Mouse (Mus musculus) ES-E14 (cell line): ENCODE measurements around the gene Slc29a2. TPM values are rescaled to one million over a fixed set of nuclear protein-coding genes. Genes with fewer than 3 reads are reported as not detected.

Experiments used
- DNase-seq: peaks from one replicate; pipeline ENCODE4 v3.0.0-alpha.2; 2013; ENCODE audit warnings: low read depth, low spot score
- H3K27ac ChIP-seq: 2 replicates; pipeline ENCODE4 v1.5.1; 2012; ENCODE audit warnings: low read depth, mild to moderate bottlenecking, low read length, moderate library complexity, mixed read lengths; ENCODE audit not compliant: poor library complexity, insufficient read depth, severe bottlenecking
- H3K36me3 ChIP-seq: 2 replicates; pipeline ENCODE4 v1.6.1; 2012; ENCODE audit warnings: mild to moderate bottlenecking, low read length, moderate library complexity, mixed read lengths; ENCODE audit not compliant: control insufficient read depth, poor library complexity, insufficient read depth, severe bottlenecking
- H3K4me1 ChIP-seq, 2 experiments: fragments of 150-350 bp in 1 of 2; sonication (generic) in 1 of 2; 2 replicates each; pipeline ENCODE4 v1.6.1; 2012; ENCODE audit warnings: low read length in 2 of 2, mild to moderate bottlenecking in 1 of 2, mixed read lengths in 1 of 2; ENCODE audit not compliant: control insufficient read depth in 2 of 2, insufficient read depth in 2 of 2, poor library complexity in 1 of 2
- H3K4me3 ChIP-seq, 2 experiments: fragments of 150-350 bp in 1 of 2; sonication (generic) in 1 of 2; 2 replicates each; pipeline ENCODE4 v1.5.1; 2012; ENCODE audit warnings: low read length in 2 of 2, low read depth in 1 of 2, mild to moderate bottlenecking in 1 of 2, mixed read lengths in 1 of 2; ENCODE audit not compliant: insufficient read depth in 1 of 2, poor library complexity in 1 of 2, severe bottlenecking in 1 of 2
- H3K9ac ChIP-seq: 2 replicates; pipeline ENCODE4 v1.6.1; 2012; ENCODE audit warnings: low read depth, mild to moderate bottlenecking, low read length, mixed read lengths; ENCODE audit not compliant: poor library complexity, insufficient read depth, severe bottlenecking
- H3K9me3 ChIP-seq: fragments of 150-350 bp; sonication (generic); 2 replicates; pipeline ENCODE4 v1.6.1; 2012; ENCODE audit warnings: low read depth, mild to moderate bottlenecking, low read length; ENCODE audit not compliant: control insufficient read depth, insufficient read depth
- CHD2 ChIP-seq: IDR thresholded peaks from 2 replicates; pipeline ENCODE4 v1.6.1; 2014; ENCODE audit warnings: mild to moderate bottlenecking, low read depth, low read length, inconsistent platforms
- HCFC1 ChIP-seq: IDR thresholded peaks from 2 replicates; pipeline ENCODE4 v1.6.1; 2012; ENCODE audit warnings: low read length, inconsistent platforms, borderline replicate concordance; ENCODE audit not compliant: insufficient read depth
- MAFK ChIP-seq: IDR thresholded peaks from 2 replicates; pipeline ENCODE4 v1.6.1; 2014; ENCODE audit warnings: mild to moderate bottlenecking, low read depth, low read length, inconsistent platforms; ENCODE audit not compliant: insufficient read depth
- ZC3H11A ChIP-seq: IDR thresholded peaks from 2 replicates; pipeline ENCODE4 v1.6.1; 2012; ENCODE audit warnings: low read depth, mild to moderate bottlenecking, inconsistent platforms, low read length, borderline replicate concordance
- ZNF384 ChIP-seq: IDR thresholded peaks from 2 replicates; pipeline ENCODE4 v1.6.1; 2012; ENCODE audit warnings: low read depth, low read length, inconsistent platforms
- in situ Hi-C, 2 experiments: fragments of 600-800 bp; cut with MboI; formaldehyde crosslinking; loops; one replicate each; pipeline ENCODE4 v1.15.1; 2025; ENCODE audit warnings: low sequenced_read_pairs in 2 of 2, inconsistent platforms in 1 of 2; ENCODE audit not compliant: unreplicated experiment in 2 of 2
- total RNA-seq: library from RNA; depleted of rRNA; stranded (reverse); fragments of 300-350 nt; gene quantifications from 2 replicates; pipeline ENCODE4 v1.2.3, GENCODE M21; 2012; rRNA removed

Slc29a2 gene
- total RNA-seq, 1 experiment = 21.0 TPM

- Histone ChIP-seq H3K9me3 (no peaks in the 10 kb centered on the region), H3K27ac (peak overlapping the region; percentile 37; the same call in 1 of the 2 replicates), H3K9ac (peak overlapping the region; percentile 39; the same call in 1 of the 2 replicates), H3K4me1 (peaks cover 7 to 19% of the 10 kb centered on the region in 2 experiments; a peak in 3 of 4 replicates), H3K4me3 (peak overlapping the region; percentile 64 to 68), H3K36me3 (no peaks in the 10 kb centered on the region)
- TF ChIP-seq ZNF384 (no peak), HCFC1 (no peak), MAFK (no peak), CHD2 (no peak), ZC3H11A (no peak)
- DNase-seq = peak; percentile 84
- in situ Hi-C loops = no loop called here
Measured at GRCm38 (mm10) chr19:5072389-5073019, 48.8 kb downstream of the Slc29a2 start.

GRCm38 (mm10) chr19:5073028-5073427, 49.4 kb downstream of the Slc29a2 start:
- peak; percentile 68 for DNase-seq
- Histone ChIP-seq H3K36me3 (no peaks in the 10 kb centered on the region), H3K4me1 (peaks cover 7 to 19% of the 10 kb centered on the region in 2 experiments; a peak in 3 of 4 replicates), H3K4me3 (peak overlapping the region; percentile 64 to 68), H3K27ac (peak overlapping the region; percentile 37; the same call in 1 of the 2 replicates), H3K9ac (peak overlapping the region; percentile 39; the same call in 1 of the 2 replicates), H3K9me3 (no peaks in the 10 kb centered on the region)
- in situ Hi-C loops = no loop called here
- TF ChIP-seq ZC3H11A = 0 out of 2 replicates have a peak, but pooled peaks have one; percentile 5
- no peak for TF ChIP-seq HCFC1
- TF ChIP-seq CHD2 = no peak
- no peak for TF ChIP-seq MAFK
- no peak for TF ChIP-seq ZNF384

DNA sequence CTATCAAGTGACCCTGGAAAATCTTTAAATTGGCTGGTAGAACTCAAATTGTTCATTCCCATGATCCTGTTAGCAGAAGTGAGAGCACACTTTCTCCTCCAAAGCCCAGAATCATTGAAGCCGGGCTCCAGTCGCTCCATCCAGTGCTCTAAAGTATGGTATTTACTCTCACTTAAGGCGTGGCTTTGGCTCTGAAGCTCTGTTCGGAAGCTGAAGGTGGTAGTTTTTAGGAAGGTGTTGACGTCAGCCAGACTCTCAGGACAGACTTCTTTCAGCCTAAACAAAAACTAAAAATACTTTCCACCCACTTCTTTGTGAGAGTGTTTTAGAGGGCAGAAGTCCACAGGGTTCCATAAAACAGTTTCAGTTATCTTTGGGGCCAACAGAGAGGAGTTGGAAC, 49.9 kb downstream of the Slc29a2 start:
- in situ Hi-C loops = no loop called here
- no peak for TF ChIP-seq MAFK
- no peak for TF ChIP-seq CHD2
- no peak for TF ChIP-seq ZNF384
- TF ChIP-seq HCFC1 = no peak
- TF ChIP-seq ZC3H11A = no peak
- no peak for DNase-seq
- H3K4me3 ChIP-seq = no peak overlapping the region
- H3K36me3 ChIP-seq = no peaks in the 10 kb centered on the region
- H3K9ac ChIP-seq = no peak overlapping the region
- H3K27ac ChIP-seq = no peak overlapping the region
- peaks cover 7 to 15% of the 10 kb centered on the region in 2 experiments; a peak in 3 of 4 replicates for H3K4me1 ChIP-seq
- H3K9me3 ChIP-seq = no peaks in the 10 kb centered on the region

GRCm38 (mm10) chr19:5079279-5079678, 55.6 kb downstream of the Slc29a2 start:
- Histone ChIP-seq H3K27ac (no peak overlapping the region), H3K4me1 (peaks cover 0 to 7% of the 10 kb centered on the region in 2 experiments; a peak in 1 of 4 replicates), H3K9ac (no peak overlapping the region), H3K9me3 (no peaks in the 10 kb centered on the region), H3K36me3 (no peaks in the 10 kb centered on the region), H3K4me3 (no peak overlapping the region)
- TF ChIP-seq HCFC1 (no peak), MAFK (no peak), ZC3H11A (no peak), CHD2 (no peak), ZNF384 (no peak)
- in situ Hi-C loops = no loop called here
- DNase-seq = no peak

Other genes starting within 250 kb of the Slc29a2 start
- gene Rbm4, start 230.0 kb upstream of the Slc29a2 start, total RNA-seq = 122 and 134 TPM in 2 replicates
- gene Gm21992, start 212.2 kb upstream of the Slc29a2 start, total RNA-seq = 40.0 and 49.8 TPM in 2 replicates
- gene Rbm14, start 212.2 kb upstream of the Slc29a2 start, total RNA-seq = 91.7 and 99.1 TPM in 2 replicates
- 49.9 and 53.0 TPM in 2 replicates for gene Ccs, start 184.5 kb upstream of the Slc29a2 start, total RNA-seq
- gene Ccdc87, start 184.5 kb upstream of the Slc29a2 start, total RNA-seq = 0.13 and 0.16 TPM in 2 replicates
- gene Ctsf, start 168.7 kb upstream of the Slc29a2 start, total RNA-seq = 59.2 and 98.6 TPM in 2 replicates
- 48.4 and 91.8 TPM in 2 replicates for gene Actn3, start 146.0 kb upstream of the Slc29a2 start, total RNA-seq
- gene Zdhhc24, start 145.2 kb upstream of the Slc29a2 start, total RNA-seq = 12.4 and 15.7 TPM in 2 replicates
- gene Bbs1, start 117.2 kb upstream of the Slc29a2 start, total RNA-seq = 5.4 and 6.8 TPM in 2 replicates
- gene Dpp3, start 95.6 kb upstream of the Slc29a2 start, total RNA-seq = 126 and 143 TPM in 2 replicates
- 0.76 and 2.1 TPM in 2 replicates for gene Peli3, start 80.7 kb upstream of the Slc29a2 start, total RNA-seq
- gene Mrpl11, start 61.7 kb upstream of the Slc29a2 start, total RNA-seq = 79.8 and 102 TPM in 2 replicates
- 0.05 and 0.09 TPM in 2 replicates for gene Npas4, start 33.5 kb upstream of the Slc29a2 start, total RNA-seq
- 14.1 and 27.2 TPM in 2 replicates for gene B4gat1, start 15.0 kb downstream of the Slc29a2 start, total RNA-seq
- 3.2 and 4.3 TPM in 2 replicates for gene AC124502.3, start 15.0 kb downstream of the Slc29a2 start, total RNA-seq
- 18.6 and 24.1 TPM in 2 replicates for gene Brms1, start 17.5 kb downstream of the Slc29a2 start, total RNA-seq
- 9.0 and 16.5 TPM in 2 replicates for gene Rin1, start 26.6 kb downstream of the Slc29a2 start, total RNA-seq
- 4.5 and 9.0 TPM in 2 replicates for gene Cd248, start 44.2 kb downstream of the Slc29a2 start, total RNA-seq
- 0.89 and 2.3 TPM in 2 replicates for gene Tmem151a, start 61.7 kb downstream of the Slc29a2 start, total RNA-seq
- 84.4 and 110 TPM in 2 replicates for gene Yif1a, start 64.7 kb downstream of the Slc29a2 start, total RNA-seq
- gene Cnih2, start 74.7 kb downstream of the Slc29a2 start, total RNA-seq = 2.5 and 3.7 TPM in 2 replicates
- gene Rab1b, start 83.2 kb downstream of the Slc29a2 start, total RNA-seq = 78.5 and 96.9 TPM in 2 replicates
- gene Klc2, start 94.7 kb downstream of the Slc29a2 start, total RNA-seq = 14.7 and 22.9 TPM in 2 replicates
- gene Pacs1, start 249.3 kb downstream of the Slc29a2 start, total RNA-seq = 5.4 and 7.2 TPM in 2 replicates